Mouse (Mus musculus): ENCODE results near the gene Gm438.

Gm438 gene

DNA sequence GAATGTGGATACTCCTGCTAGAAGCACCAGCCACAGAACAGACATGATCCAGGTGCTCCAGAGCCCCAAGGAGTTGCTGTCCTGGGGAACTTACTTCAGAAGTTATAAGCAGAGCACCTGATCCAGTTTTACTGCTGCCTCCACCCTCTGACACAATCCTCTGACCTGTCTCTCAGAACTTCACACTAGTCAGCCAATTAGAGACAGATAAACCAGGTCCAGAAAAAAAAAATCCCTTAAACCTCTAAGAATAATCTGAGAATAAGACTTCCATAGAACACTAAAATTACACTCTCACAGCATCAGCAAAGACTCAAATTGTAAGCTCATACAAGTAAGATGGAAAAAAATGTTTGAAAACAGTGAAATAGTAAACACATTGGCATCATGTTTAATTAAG is at the start of gene Gm438:
Gene Gm438, minus strand, starts transcription at position 101 of the 400 bp plus-strand sequence.
- no peak for DNase-seq (ENCODE audit: low read depth, low spot score)

- DNase-seq (ENCODE audit: low read depth, low spot score), result peak; percentile 92
Measured at GRCm38 (mm10) chr4:144824706-144825105, 38.3 kb upstream of the Gm438 start.

GRCm38 (mm10) chr4:144823996-144824395 is 37.6 kb upstream of the Gm438 start:
- peak; percentile 39 for DNase-seq (ENCODE audit: low read depth, low spot score)

DNA sequence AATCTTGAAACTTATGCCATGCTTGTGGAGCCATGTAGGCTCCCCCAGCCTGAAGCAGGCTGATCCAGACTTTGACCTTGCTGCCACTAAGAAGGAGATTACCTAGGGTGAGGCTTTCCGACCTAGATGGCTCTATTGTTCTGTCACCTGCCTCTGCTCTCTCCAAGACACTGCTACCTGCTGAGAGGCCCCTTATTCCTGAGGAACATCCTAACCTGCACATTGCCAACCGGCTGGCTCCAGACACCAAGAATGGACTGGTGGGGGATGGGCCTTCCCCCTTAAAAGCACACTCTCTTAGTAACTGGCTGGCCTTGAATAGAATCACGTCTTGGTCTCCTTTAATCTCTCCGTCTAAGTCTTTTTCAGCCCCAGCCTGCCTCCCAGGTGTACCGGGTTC is 20.8 kb upstream of the Gm438 start:
- DNase-seq (ENCODE audit: low read depth, low spot score), result peak; percentile 85

- no peak for DNase-seq (ENCODE audit: low read depth, low spot score)
Measured at GRCm38 (mm10) chr4:144803633-144804032, 17.2 kb upstream of the Gm438 start.

- no peak for DNase-seq (ENCODE audit: low read depth, low spot score)
Measured at GRCm38 (mm10) chr4:144790141-144790540, 3.8 kb upstream of the Gm438 start.

DNA sequence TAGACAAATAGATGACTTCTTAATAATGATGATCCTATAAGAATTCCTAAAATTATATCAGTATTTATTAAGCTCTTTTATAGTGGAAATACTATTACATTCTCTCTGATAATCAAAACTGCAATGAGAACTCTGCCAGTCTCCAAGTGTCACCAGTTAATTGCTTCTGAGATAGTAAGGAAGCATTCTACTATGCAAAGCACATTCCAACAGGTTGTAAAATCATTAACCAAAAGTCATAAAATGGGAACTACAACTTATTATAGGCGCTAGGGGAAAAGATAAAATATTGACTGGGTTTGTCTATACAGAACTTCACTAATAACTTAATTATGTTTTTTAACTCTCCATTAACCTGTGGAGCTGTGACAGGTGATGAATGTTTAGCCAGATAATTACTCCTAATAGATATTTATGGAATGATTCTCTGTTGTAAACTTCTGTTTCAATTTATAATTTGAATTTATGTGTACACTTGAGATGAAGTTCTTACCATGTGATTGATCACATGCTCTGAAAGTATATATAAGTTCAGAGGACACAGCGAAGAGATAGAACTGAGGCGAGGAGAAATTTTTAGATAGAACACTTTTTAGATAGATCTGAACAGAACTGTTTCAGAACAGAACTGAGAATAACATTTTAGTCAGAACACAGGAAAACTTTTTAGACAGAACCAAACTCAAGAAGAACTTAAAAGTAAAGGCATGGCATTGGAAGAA is 3.7 kb downstream of the Gm438 start:
- no peak for DNase-seq (ENCODE audit: low read depth, low spot score)

DNA sequence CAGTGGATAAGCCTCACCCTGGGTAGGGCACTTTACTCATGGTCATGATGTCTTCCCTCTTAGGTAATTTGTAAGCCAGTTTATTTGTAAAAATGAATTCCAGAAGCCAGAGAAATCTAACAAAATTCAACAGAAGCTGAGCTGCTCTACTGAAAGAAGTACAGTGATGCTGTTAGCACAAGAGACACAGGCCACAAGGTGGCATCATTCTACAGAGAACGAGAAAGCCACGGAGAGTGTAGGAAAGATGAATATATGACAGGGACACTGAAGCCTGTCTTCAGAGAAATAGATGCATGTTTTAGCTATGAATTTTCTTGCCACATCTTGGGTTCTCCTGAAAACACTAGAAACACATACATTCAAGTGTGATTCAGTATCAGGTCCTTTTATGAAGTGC is 20.7 kb downstream of the Gm438 start:
- DNase-seq (ENCODE audit: low read depth, low spot score), result peak; percentile 51

DNA sequence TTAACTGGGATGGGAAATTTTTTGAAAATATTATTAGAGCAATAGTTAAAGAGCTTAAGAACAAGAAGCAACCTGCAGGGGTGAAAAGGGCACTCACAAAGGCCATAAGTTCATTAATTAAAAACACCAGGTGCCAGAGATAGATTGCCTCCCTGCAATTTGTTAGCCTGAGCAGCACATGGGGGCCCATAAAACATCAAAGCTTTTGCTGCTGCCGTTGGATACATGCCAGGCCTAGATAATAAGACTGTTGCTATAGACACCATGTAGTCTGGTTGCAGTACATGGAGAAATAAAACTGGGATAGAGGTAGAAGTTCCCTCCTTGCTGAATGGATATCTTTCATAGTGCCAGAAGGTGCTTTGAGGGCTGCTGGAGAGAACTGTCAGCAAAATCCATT is 37.2 kb downstream of the Gm438 start:
- no peak for DNase-seq (ENCODE audit: low read depth, low spot score)
